Mouse (Mus musculus): ENCODE measurements around the gene Zfp513. TPM values are rescaled to one million over a fixed set of nuclear protein-coding genes. Genes with fewer than 3 reads are reported as not detected.

The Zfp513 gene
- polyA plus RNA-seq (2014; fragmentation: Nextera tagmentation; extraction: Ambion mirVana): 4.8 and 5.0 TPM in 2 replicates

DNA sequence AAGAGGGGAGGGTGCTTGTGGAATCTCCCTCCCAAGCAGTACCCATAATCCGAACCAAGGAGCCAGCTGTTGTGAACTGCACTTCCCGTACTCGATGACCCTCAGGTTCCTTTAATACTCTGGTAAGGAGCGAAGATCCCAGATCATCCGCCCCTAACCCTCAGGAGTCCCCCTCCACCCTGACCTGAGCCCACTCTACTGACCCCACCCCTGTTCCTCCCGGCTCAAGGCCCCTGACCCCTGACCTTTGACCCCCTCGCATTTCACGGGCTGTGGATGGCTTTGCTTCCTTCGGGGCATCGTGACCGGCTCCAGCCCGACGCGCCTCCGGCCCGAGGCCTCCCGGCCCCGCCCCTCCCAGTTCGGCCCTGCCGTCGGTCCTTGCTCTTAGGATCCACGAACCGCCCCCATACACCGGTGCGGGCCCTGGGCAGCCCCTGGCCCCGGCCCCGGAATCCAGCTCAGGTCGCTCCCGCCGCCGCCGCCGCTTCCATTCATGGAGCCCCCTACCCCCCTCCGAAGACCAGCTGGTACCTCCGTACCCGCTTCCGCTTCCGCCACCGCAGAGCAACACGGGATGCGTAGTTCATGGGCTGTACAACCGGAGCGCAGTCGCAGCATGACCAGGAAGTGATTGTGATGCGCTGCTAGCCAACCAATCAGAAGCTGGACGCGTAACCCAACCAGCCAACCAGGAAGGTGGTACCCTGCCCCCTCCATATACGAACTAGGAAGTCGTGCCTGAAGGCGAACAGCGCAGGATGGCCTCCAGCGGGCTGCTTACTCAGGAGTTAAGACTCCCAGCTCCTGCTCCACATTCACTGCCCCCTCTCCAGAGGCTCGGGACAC lies at the start of gene Zfp513:
Gene Zfp513, minus strand, starts transcription at position 562 of the 849 bp plus-strand sequence.
- peak within 1 kb of the TSS; percentile 88 for H3K9ac ChIP-seq (ENCODE audit: low read depth, low read length)
- H3K9me3 ChIP-seq (replicated peaks; ENCODE audit: control insufficient read depth, low read length): peaks cover 5% of the 10 kb centered on the region
- H3K27ac ChIP-seq (ENCODE audit: low read depth, low read length): peak within 1 kb of the TSS; percentile 86
- H3K4me1 ChIP-seq (ENCODE audit: control insufficient read depth, insufficient read depth, low read length): peaks cover 9% of the 10 kb centered on the region; the same call in 1 of the 2 replicates
- under 1% methylated on average over 53 of the region's 53 CpGs for WGBS (ENCODE audit: insufficient replicate concordance)
- H3K4me2 ChIP-seq: peak within 1 kb of the TSS; percentile 89
- ATAC-seq (replicated peaks; ENCODE audit: insufficient number of reproducible peaks, low FRiP score, low TSS enrichment): peak; percentile 94
- H3K27me3 ChIP-seq (ENCODE audit: control insufficient read depth, insufficient read depth, low read length): no peaks in the 10 kb centered on the region
- H3K4me3 ChIP-seq (ENCODE audit: low read depth, low read length): peak within 1 kb of the TSS; percentile 73
- H3K36me3 ChIP-seq (ENCODE audit: control insufficient read depth, insufficient read depth, low read length): peaks cover 42% of the 10 kb centered on the region

DNA sequence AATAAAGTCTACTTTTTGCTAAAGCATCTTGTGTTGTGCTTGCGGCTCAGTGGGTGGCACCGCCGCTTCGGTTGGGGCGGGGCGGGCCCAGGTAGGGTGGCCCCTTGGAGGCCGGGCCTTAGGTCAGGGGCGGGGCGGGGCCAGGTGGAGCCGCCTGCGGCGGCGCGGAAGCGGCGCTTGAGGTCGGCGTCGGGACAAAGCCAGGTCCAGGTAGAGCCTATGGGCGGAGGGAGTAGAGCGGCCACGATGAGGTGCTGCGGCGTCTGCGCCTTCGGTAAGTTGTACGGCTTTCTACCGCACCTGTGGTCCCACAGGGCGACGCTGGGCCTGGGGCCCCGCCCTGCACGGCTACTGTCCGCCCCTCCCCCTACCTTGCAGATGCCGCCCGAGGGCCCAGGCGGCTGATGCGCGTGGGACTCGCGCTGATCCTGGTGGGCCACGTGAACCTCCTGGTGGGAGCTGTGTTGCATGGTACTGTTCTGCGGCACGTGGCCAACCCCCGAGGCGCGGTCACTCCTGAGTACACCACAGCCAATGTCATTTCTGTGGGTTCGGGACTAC lies 49.5 kb upstream of the Zfp513 start, which contains the start of gene Krtcap3:
Gene Krtcap3, plus strand, starts transcription at position 151 of the 561 bp plus-strand sequence.
- 12% methylated on average over 47 of the region's 47 CpGs for WGBS (ENCODE audit: insufficient replicate concordance)
- Histone ChIP-seq H3K9me3 (replicated peaks; ENCODE audit: control insufficient read depth, low read length) (no peaks in the 10 kb centered on the region), H3K9ac (ENCODE audit: low read depth, low read length) (peak within 1 kb of the TSS; percentile 55), H3K27me3 (ENCODE audit: control insufficient read depth, insufficient read depth, low read length) (no peaks in the 10 kb centered on the region), H3K4me3 (ENCODE audit: low read depth, low read length) (peak within 1 kb of the TSS; percentile 41), H3K36me3 (ENCODE audit: control insufficient read depth, insufficient read depth, low read length) (peaks cover 36% of the 10 kb centered on the region), H3K4me2 (peak within 1 kb of the TSS; percentile 70), H3K4me1 (ENCODE audit: control insufficient read depth, insufficient read depth, low read length) (peaks cover 23% of the 10 kb centered on the region), H3K27ac (ENCODE audit: low read depth, low read length) (no peak within 1 kb of the TSS)
- peak; percentile 77 for ATAC-seq (replicated peaks; ENCODE audit: insufficient number of reproducible peaks, low FRiP score, low TSS enrichment)

DNA sequence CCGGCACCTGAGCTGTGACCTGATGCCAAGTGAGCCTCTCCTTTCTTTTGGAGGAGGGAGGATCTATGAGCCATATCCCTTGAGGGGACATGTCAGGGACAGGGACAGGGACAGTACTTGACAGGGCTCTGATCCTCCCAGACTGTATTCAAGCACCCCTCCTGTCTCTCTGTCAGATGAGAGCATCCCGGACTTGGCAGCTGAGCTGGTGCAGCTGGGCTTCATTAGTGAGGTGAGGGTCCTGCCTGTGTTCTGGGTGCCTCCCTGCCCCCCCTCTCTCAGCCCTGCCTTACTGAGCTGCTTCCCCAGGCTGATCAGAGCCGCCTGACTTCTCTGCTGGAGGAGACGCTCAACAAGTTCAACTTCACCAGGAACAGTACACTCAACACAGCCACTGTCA lies 48.6 kb upstream of the Zfp513 start:
- H3K27me3 ChIP-seq (ENCODE audit: control insufficient read depth, insufficient read depth, low read length): no peaks in the 10 kb centered on the region
- H3K9ac ChIP-seq (ENCODE audit: low read depth, low read length): no peak overlapping the region
- peaks cover 23% of the 10 kb centered on the region for H3K4me1 ChIP-seq (ENCODE audit: control insufficient read depth, insufficient read depth, low read length)
- whole genome bisulfite sequencing (ENCODE audit: insufficient replicate concordance): 47% methylated on average over 4 of the region's 4 CpGs
- no peak for ATAC-seq (replicated peaks; ENCODE audit: insufficient number of reproducible peaks, low FRiP score, low TSS enrichment)
- H3K9me3 ChIP-seq (replicated peaks; ENCODE audit: control insufficient read depth, low read length): no peaks in the 10 kb centered on the region
- H3K27ac ChIP-seq (ENCODE audit: low read depth, low read length): no peak overlapping the region
- H3K36me3 ChIP-seq (ENCODE audit: control insufficient read depth, insufficient read depth, low read length): peaks cover 43% of the 10 kb centered on the region
- H3K4me2 ChIP-seq: no peak overlapping the region
- no peak overlapping the region for H3K4me3 ChIP-seq (ENCODE audit: low read depth, low read length)

DNA sequence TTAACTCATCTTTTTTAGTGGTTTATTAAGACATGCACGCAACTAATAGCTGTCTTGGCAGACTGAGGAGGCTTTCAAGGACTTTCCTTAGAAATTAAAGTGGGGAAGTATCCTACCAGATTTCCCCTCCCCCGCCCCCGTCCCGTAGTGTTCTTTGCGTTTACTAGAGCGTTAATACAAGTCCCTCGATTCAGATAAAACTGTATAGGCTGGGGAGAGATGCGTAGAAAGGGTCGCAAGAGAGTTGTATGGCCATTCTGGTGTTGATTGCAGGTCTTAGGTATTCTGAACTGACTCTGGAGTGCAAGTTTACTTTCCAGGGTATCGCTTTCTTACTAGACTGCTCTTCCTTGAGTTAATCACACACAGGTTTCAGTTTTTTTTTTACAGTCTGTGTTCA lies 40.1 kb upstream of the Zfp513 start:
- peak overlapping the region; percentile 99; the same call in 1 of the 2 replicates for H3K27ac ChIP-seq (ENCODE audit: low read depth, low read length)

DNA sequence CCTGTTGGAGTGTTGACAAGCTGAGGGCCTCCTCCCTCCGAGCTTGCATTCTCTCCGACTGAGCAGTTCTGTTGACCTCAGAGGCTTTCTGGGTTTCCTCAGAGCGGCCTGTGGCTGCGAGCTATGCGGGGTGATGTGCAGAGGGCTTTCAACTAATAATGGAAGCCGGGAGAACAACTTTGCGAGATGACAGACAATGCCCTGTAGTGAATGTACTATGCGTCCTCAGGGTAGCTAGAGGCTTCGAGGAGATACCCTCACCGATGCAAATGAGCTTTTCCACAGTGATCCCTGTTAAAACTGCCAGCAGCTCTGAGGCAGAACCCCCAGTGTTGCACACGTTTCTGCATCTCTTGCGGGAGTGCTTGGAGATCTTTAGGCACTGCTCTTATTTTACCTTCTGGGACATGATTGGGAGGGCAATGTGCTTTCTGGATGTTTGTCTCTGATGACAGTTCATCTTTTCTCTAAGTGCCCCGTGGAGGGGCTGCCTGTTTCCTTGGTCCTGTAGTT lies 39.5 kb upstream of the Zfp513 start:
- Histone ChIP-seq H3K4me1 (ENCODE audit: control insufficient read depth, insufficient read depth, low read length) (peaks cover 5% of the 10 kb centered on the region), H3K27ac (ENCODE audit: low read depth, low read length) (peak overlapping the region; percentile 99), H3K27me3 (ENCODE audit: control insufficient read depth, insufficient read depth, low read length) (no peaks in the 10 kb centered on the region), H3K36me3 (ENCODE audit: control insufficient read depth, insufficient read depth, low read length) (peaks cover 21% of the 10 kb centered on the region), H3K9me3 (replicated peaks; ENCODE audit: control insufficient read depth, low read length) (no peaks in the 10 kb centered on the region), H3K4me3 (ENCODE audit: low read depth, low read length) (peak overlapping the region; percentile 89), H3K4me2 (peak overlapping the region; percentile 75), H3K9ac (ENCODE audit: low read depth, low read length) (peak overlapping the region; percentile 98)
- no peak for ATAC-seq (replicated peaks; ENCODE audit: insufficient number of reproducible peaks, low FRiP score, low TSS enrichment)
- WGBS (ENCODE audit: insufficient replicate concordance): 2% methylated on average over 13 of the region's 13 CpGs

More for the DNA sequence above, 40.1 kb upstream of the Zfp513 start:
- Histone ChIP-seq H3K4me3 (ENCODE audit: low read depth, low read length) (peak overlapping the region; percentile 89), H3K9ac (ENCODE audit: low read depth, low read length) (peak overlapping the region; percentile 98), H3K4me2 (peak overlapping the region; percentile 75), H3K27me3 (ENCODE audit: control insufficient read depth, insufficient read depth, low read length) (no peaks in the 10 kb centered on the region), H3K9me3 (replicated peaks; ENCODE audit: control insufficient read depth, low read length) (no peaks in the 10 kb centered on the region), H3K36me3 (ENCODE audit: control insufficient read depth, insufficient read depth, low read length) (peaks cover 24% of the 10 kb centered on the region), H3K4me1 (ENCODE audit: control insufficient read depth, insufficient read depth, low read length) (peaks cover 5% of the 10 kb centered on the region)
- ATAC-seq (replicated peaks; ENCODE audit: insufficient number of reproducible peaks, low FRiP score, low TSS enrichment): no peak
- 26% methylated on average over 10 of the region's 10 CpGs for WGBS (ENCODE audit: insufficient replicate concordance)

DNA sequence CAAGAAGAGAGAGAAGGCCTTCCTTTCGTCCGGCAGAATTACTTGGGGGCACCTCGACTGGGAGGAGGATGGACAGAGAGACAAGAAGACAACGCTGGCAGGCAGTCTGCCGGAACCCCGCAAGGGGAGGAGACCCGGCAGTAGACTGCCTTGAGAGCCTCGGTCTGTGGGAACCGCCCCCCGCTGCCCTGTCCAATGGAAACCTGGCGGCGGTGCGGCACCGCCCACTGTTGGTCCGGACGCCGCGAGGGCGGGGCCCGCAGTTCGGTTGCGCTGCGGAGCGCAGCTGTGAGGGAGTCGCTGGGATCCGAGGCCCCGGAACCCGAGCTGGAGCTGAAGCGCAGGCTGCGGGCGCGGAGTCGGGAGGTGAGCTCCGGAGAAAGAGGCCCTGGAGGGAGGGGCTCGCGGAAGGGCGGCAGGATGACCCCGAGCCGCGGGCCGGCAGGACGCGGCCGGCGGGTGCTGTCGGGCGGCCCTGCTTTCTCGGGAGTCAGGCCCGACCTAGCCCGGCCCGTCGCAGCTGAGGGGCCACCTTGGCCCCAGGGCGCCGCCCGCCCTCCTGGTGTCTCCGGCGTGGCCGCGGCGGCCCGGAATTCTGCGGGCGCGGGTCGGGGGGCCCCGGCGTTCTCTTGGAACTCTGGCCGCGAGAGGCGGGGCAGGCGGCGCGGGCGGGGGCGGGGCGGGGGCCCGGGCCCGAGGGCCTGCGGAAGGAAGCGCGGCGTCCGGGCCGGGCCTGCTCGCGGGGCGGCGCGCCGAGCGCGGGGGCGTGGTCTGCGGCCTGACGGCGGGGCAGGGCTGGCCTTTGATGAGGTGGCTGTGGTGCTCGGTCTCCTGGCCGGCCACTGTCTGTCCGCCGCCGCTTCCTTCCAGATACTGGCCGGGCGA lies 38.8 kb upstream of the Zfp513 start, which contains the start of the genes Nrbp1 and Gm9970:
Gene Nrbp1, plus strand, starts transcription at position 228 of the 885 bp plus-strand sequence.
Gene Gm9970, minus strand, starts transcription at position 596 of the 885 bp plus-strand sequence.
- H3K4me3 ChIP-seq (ENCODE audit: low read depth, low read length): peak within 1 kb of the TSS; percentile 89
- peaks cover 16% of the 10 kb centered on the region for H3K36me3 ChIP-seq (ENCODE audit: control insufficient read depth, insufficient read depth, low read length)
- H3K4me1 ChIP-seq (ENCODE audit: control insufficient read depth, insufficient read depth, low read length): peaks cover 5% of the 10 kb centered on the region
- peak within 1 kb of the TSS; percentile 98 for H3K9ac ChIP-seq (ENCODE audit: low read depth, low read length)
- H3K9me3 ChIP-seq (replicated peaks; ENCODE audit: control insufficient read depth, low read length): peaks cover 2% of the 10 kb centered on the region; the same call in 1 of the 2 replicates
- peak within 1 kb of the TSS; percentile 75 for H3K4me2 ChIP-seq
- peak within 1 kb of the TSS; percentile 99 for H3K27ac ChIP-seq (ENCODE audit: low read depth, low read length)
- under 1% methylated on average over 80 of the region's 103 CpGs for WGBS (ENCODE audit: insufficient replicate concordance)
- peak; percentile 98 for ATAC-seq (replicated peaks; ENCODE audit: insufficient number of reproducible peaks, low FRiP score, low TSS enrichment)
- no peaks in the 10 kb centered on the region for H3K27me3 ChIP-seq (ENCODE audit: control insufficient read depth, insufficient read depth, low read length)

DNA sequence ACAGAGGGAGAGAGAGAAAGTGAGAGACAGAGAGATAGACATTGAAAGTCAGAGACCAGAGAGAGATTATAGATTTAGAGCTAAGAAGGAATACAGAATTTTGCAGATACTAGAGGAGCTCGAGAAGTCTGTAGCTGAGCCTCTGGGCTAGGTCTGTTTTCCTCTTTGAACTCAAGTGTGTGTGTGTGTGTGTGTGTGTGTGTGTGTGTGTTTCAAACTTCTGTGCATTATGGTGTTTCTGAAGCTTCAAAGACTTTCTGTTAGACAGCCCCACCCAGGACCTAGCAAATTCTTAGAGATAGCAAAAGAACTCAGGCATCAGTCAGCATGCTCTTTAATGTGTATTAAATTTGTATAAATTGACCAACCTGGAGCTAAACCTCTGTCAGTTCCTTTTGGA lies 24.5 kb upstream of the Zfp513 start:
- Histone ChIP-seq H3K9me3 (replicated peaks; ENCODE audit: control insufficient read depth, low read length) (no peaks in the 10 kb centered on the region), H3K36me3 (ENCODE audit: control insufficient read depth, insufficient read depth, low read length) (no peaks in the 10 kb centered on the region), H3K4me1 (ENCODE audit: control insufficient read depth, insufficient read depth, low read length) (no peaks in the 10 kb centered on the region), H3K4me3 (ENCODE audit: low read depth, low read length) (no peak overlapping the region), H3K9ac (ENCODE audit: low read depth, low read length) (no peak overlapping the region), H3K27ac (ENCODE audit: low read depth, low read length) (no peak overlapping the region), H3K4me2 (no peak overlapping the region), H3K27me3 (ENCODE audit: control insufficient read depth, insufficient read depth, low read length) (no peaks in the 10 kb centered on the region; the same call in 1 of the 2 replicates)
- 41% methylated on average over 1 of the region's 1 CpGs for WGBS (ENCODE audit: insufficient replicate concordance)
- ATAC-seq (replicated peaks; ENCODE audit: insufficient number of reproducible peaks, low FRiP score, low TSS enrichment): no peak

DNA sequence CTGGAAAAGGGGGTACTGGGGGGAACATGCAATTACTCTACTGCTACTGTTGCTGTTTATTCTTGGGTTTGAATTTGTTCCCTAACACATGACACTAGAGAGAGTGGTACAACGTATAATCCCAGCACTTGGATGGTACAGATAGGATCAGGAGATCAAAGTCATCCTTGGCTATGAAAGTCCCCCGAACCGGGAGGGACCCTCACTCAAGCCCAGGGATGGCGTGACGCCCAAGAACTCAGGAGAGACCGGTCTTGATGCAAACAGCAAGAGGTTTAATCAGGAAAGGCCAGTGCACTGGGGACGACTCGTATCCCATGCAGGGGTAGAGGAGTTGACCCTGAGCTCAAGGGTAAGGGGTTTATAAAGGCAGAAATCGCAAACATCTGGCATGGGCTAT lies 20.6 kb upstream of the Zfp513 start:
- Histone ChIP-seq H3K4me3 (ENCODE audit: low read depth, low read length) (no peak overlapping the region), H3K4me1 (ENCODE audit: control insufficient read depth, insufficient read depth, low read length) (0 out of 2 replicates have a peak, but pooled peaks cover 6% of the 10 kb centered on the region), H3K9ac (ENCODE audit: low read depth, low read length) (no peak overlapping the region), H3K9me3 (replicated peaks; ENCODE audit: control insufficient read depth, low read length) (no peaks in the 10 kb centered on the region), H3K36me3 (ENCODE audit: control insufficient read depth, insufficient read depth, low read length) (no peaks in the 10 kb centered on the region), H3K4me2 (no peak overlapping the region), H3K27ac (ENCODE audit: low read depth, low read length) (no peak overlapping the region), H3K27me3 (ENCODE audit: control insufficient read depth, insufficient read depth, low read length) (no peaks in the 10 kb centered on the region; the same call in 1 of the 2 replicates)
- ATAC-seq (replicated peaks; ENCODE audit: insufficient number of reproducible peaks, low FRiP score, low TSS enrichment): no peak
- 92% methylated on average over 9 of the region's 9 CpGs for WGBS (ENCODE audit: insufficient replicate concordance)

Data from heart, embryonic 11.5 days (tissue).